Mouse (Mus musculus) CH12.LX (cell line): Measurements from ENCODE around the gene Arhgef7. TPM values are rescaled to one million over a fixed set of nuclear protein-coding genes. Genes with fewer than 3 reads are reported as not detected.

Experiments used
- DNase-seq: peaks from one replicate; pipeline ENCODE4 v3.0.0-alpha.2; 2013; ENCODE audit errors: extremely low read depth
- H3K27ac ChIP-seq: 2 replicates; pipeline ENCODE4 v1.5.1; 2012; ENCODE audit warnings: low read depth, mild to moderate bottlenecking, control low read depth, moderate library complexity; ENCODE audit not compliant: insufficient read depth
- H3K27me3 ChIP-seq: replicated peaks from 2 replicates; pipeline ENCODE3; 2012; ENCODE audit warnings: inconsistent platforms
- H3K36me3 ChIP-seq, 2 experiments: replicated peaks in 1 of 2; 2 replicates each; pipeline versions ENCODE3 to v1.6.1; 2012; ENCODE audit warnings: inconsistent platforms in 1 of 2, low read length in 1 of 2, mild to moderate bottlenecking in 1 of 2, mixed read lengths in 1 of 2, moderate library complexity in 1 of 2; ENCODE audit not compliant: control insufficient read depth in 1 of 2, insufficient read depth in 1 of 2
- H3K4me1 ChIP-seq, 2 experiments: 2 replicates each; pipeline ENCODE4 v1.6.1; 2012; ENCODE audit warnings: inconsistent platforms in 1 of 2, moderate library complexity in 1 of 2; ENCODE audit not compliant: insufficient read depth in 2 of 2, control insufficient read depth in 1 of 2
- H3K4me2 ChIP-seq: 2 replicates; pipeline ENCODE4 v1.6.1; 2012; ENCODE audit warnings: low read depth, mild to moderate bottlenecking, control low read depth; ENCODE audit not compliant: poor library complexity, insufficient read depth, severe bottlenecking
- H3K4me3 ChIP-seq, 3 experiments: fragments of 150-350 bp in 1 of 3; sonication (generic) in 1 of 3; replicated peaks in 1 of 3; 2 replicates each; pipeline versions ENCODE3 to v1.5.1; 2011 to 2012; ENCODE audit warnings: low read depth in 2 of 3, low read length in 2 of 3, mild to moderate bottlenecking in 2 of 3, moderate library complexity in 2 of 3, control low read depth in 1 of 3, improper control_type of control experiment in 1 of 3, inconsistent platforms in 1 of 3, mixed read lengths in 1 of 3; ENCODE audit not compliant: poor library complexity in 1 of 3
- H3K79me2 ChIP-seq: replicated peaks from 2 replicates; pipeline ENCODE4 v1.6.1; 2012; ENCODE audit warnings: mild to moderate bottlenecking, moderate library complexity; ENCODE audit not compliant: control insufficient read depth, poor library complexity, insufficient read depth, severe bottlenecking; ENCODE audit errors: extremely low read depth
- H3K9ac ChIP-seq: 2 replicates; pipeline ENCODE4 v1.6.1; 2012; ENCODE audit warnings: low read depth, mild to moderate bottlenecking, control low read depth, moderate library complexity; ENCODE audit not compliant: insufficient read depth
- H3K9me3 ChIP-seq: replicated peaks from 2 replicates; pipeline ENCODE3; 2012; ENCODE audit warnings: low read length, inconsistent platforms, mixed read lengths
- BHLHE40 ChIP-seq: IDR thresholded peaks from 2 replicates; pipeline ENCODE4 v1.6.1; 2011; ENCODE audit warnings: mild to moderate bottlenecking, low read depth, low read length, improper control_type of control experiment
- CHD2 ChIP-seq: IDR thresholded peaks from 2 replicates; pipeline ENCODE4 v1.6.1; 2011; ENCODE audit warnings: low read length, improper control_type of control experiment
- ELF1 ChIP-seq: IDR thresholded peaks from 2 replicates; pipeline ENCODE4 v1.6.1; 2014; ENCODE audit warnings: low read depth, mild to moderate bottlenecking, inconsistent platforms, low read length, improper control_type of control experiment
- JUND ChIP-seq: conservative IDR thresholded peaks from 2 replicates; pipeline ENCODE4 v1.6.1; 2011; ENCODE audit warnings: low read depth, low read length, improper control_type of control experiment
- MAX ChIP-seq: IDR thresholded peaks from 2 replicates; pipeline ENCODE4 v1.6.1; 2011; ENCODE audit warnings: low read length, improper control_type of control experiment
- MAZ ChIP-seq: IDR thresholded peaks from 2 replicates; pipeline ENCODE4 v1.6.1; 2012; ENCODE audit warnings: low read depth, mild to moderate bottlenecking, inconsistent platforms, low read length, improper control_type of control experiment, moderate library complexity
- NELFE ChIP-seq: IDR thresholded peaks from 2 replicates; pipeline ENCODE4 v1.6.1; 2011; ENCODE audit warnings: low read depth, low read length, improper control_type of control experiment
- NRF1 ChIP-seq: IDR thresholded peaks from 2 replicates; pipeline ENCODE4 v1.6.1; 2014; ENCODE audit warnings: low read depth, mild to moderate bottlenecking, inconsistent platforms, low read length, improper control_type of control experiment, moderate library complexity
- POLR2A ChIP-seq: IDR thresholded peaks from 2 replicates; pipeline ENCODE4 v1.6.1; 2011; ENCODE audit warnings: low read depth, mild to moderate bottlenecking, improper control_type of control experiment, low read length
- RCOR1 ChIP-seq: conservative IDR thresholded peaks from 2 replicates; pipeline ENCODE4 v1.6.1; 2012; ENCODE audit warnings: low read depth, mild to moderate bottlenecking, inconsistent platforms, low read length, improper control_type of control experiment
- TBP ChIP-seq: conservative IDR thresholded peaks from 2 replicates; pipeline ENCODE4 v1.6.1; 2011; ENCODE audit warnings: low read depth, low read length, improper control_type of control experiment
- USF1 ChIP-seq: IDR thresholded peaks from 2 replicates; pipeline ENCODE4 v1.6.1; 2014; ENCODE audit warnings: low read depth, mild to moderate bottlenecking, inconsistent platforms, low read length, improper control_type of control experiment
- USF2 ChIP-seq: conservative IDR thresholded peaks from 2 replicates; pipeline ENCODE4 v1.6.1; 2011; ENCODE audit warnings: low read depth, low read length, improper control_type of control experiment
- ZC3H11A ChIP-seq: IDR thresholded peaks from 2 replicates; pipeline ENCODE4 v1.6.1; 2012; ENCODE audit warnings: low read depth, mild to moderate bottlenecking, inconsistent platforms, low read length, improper control_type of control experiment
- ZKSCAN1 ChIP-seq: IDR thresholded peaks from 2 replicates; pipeline ENCODE4 v1.6.1; 2012; ENCODE audit warnings: low read depth, inconsistent platforms, low read length, improper control_type of control experiment, borderline replicate concordance
- dilution Hi-C: fragments of 300-500 bp; cut with MboI; formaldehyde crosslinking; loops from 2 replicates; pipeline ENCODE4 v1.14.3; 2020; ENCODE audit warnings: low sequenced_read_pairs; ENCODE audit not compliant: extremely low pct_unique_long_range_greater_than_20kb, extremely low pct_ligation_motif_present
- in situ Hi-C: fragments of 300-500 bp; cut with MboI; formaldehyde crosslinking; loops from 3 replicates; pipeline ENCODE4 v1.14.3; 2019; ENCODE audit warnings: low sequenced_read_pairs, low pct_ligation_motif_present, low pct_unique_long_range_greater_than_20kb, mixed read lengths
- polyA plus RNA-seq: library from polyadenylated mRNA; unstranded; fragments of >175 nt; gene quantifications from 2 replicates; pipeline ENCODE4 v1.2.1, GENCODE M21; 2012; ENCODE audit warnings: low read depth; ENCODE audit not compliant: insufficient read length
- total RNA-seq, 2 experiments: library from RNA; depleted of rRNA; stranded (reverse); fragments of 300-350 nt in 1 of 2; fragments of >200 nt in 1 of 2; gene quantifications; 2 replicates each; pipeline ENCODE4 v1.2.3; 2012 to 2014

Arhgef7 gene
- total and polyA plus RNA-seq, 3 experiments, result 8.5 to 28.7 (median 17.0) TPM

DNA sequence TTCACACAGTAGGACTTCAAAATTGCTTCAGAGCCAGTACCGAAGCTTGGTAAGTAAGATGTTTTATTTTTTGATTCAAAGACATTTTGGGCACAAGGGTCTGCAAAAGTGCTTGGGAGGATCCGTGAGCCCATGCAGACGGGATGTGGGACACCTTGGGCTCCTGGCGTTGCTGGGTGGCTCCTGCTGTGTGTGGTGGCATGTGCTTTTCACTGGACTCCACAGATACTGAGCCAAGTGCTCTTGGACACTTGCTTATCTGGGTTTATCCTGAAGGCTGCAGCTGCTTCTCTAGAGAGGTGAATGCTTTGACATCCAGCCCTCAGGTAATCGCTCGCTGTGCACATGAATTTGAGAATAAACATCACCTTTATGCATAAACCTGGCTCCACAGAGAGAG, 55.1 kb downstream of the Arhgef7 start:
- Histone ChIP-seq H3K4me2 (no peak overlapping the region), H3K36me3 (peaks cover 41 to 86% of the 10 kb centered on the region in 2 experiments), H3K4me1 (peaks cover 2 to 7% of the 10 kb centered on the region in 2 experiments; a peak in 1 of 4 replicates), H3K9me3 (no peaks in the 10 kb centered on the region), H3K27ac (no peak overlapping the region), H3K9ac (no peak overlapping the region), H3K4me3 (no peak overlapping the region), H3K79me2 (no peaks in the 10 kb centered on the region; the same call in 1 of the 2 replicates), H3K27me3 (no peaks in the 10 kb centered on the region)
- in situ Hi-C loops (no loop called here), dilution Hi-C loops (no loop called here)
- DNase-seq, result no peak
- no peak for TF ChIP-seq MAX
- no peak for TF ChIP-seq CHD2
- no peak for TF ChIP-seq RCOR1
- TF ChIP-seq USF2, result no peak
- no peak for TF ChIP-seq JUND

- no peak for DNase-seq
- no peak overlapping the region for H3K27ac ChIP-seq
- H3K79me2 ChIP-seq, result no peaks in the 10 kb centered on the region; the same call in 1 of the 2 replicates
- H3K9me3 ChIP-seq, result no peaks in the 10 kb centered on the region
- H3K4me2 ChIP-seq, result no peak overlapping the region
- no peak for TF ChIP-seq ELF1
- TF ChIP-seq NELFE, result no peak
- dilution Hi-C loops, result no loop called here
- H3K4me3 ChIP-seq, result no peak overlapping the region
- peaks cover 41 to 78% of the 10 kb centered on the region in 2 experiments for H3K36me3 ChIP-seq
- peaks cover 2 to 12% of the 10 kb centered on the region in 2 experiments; a peak in 1 of 4 replicates for H3K4me1 ChIP-seq
- H3K9ac ChIP-seq, result no peak overlapping the region
- in situ Hi-C loops, result no loop called here
- H3K27me3 ChIP-seq, result no peaks in the 10 kb centered on the region
These were observed 56.5 kb downstream of the Arhgef7 start for GRCm38 (mm10) chr8:11783861-11784594.

DNA sequence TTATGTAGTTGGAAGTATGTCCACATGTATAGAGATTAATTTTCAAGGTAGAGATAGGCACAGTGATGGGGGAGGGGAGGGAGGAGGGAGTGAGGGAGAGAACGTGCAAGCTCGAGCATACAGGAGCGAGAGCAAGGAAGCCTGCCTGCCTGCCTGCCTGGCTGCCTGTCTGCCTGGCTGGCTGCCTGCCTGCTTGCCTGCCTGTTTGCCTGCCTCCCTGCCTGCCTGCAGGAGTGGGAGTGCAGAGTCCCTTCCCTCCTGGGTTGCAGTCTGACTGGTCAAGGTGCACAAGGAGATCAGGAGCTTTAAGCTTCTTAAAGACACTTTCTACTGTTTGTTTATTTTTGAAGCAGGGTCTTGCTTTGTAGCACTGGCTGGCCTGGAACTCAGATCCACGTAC, 57.6 kb downstream of the Arhgef7 start:
- Histone ChIP-seq H3K4me3 (no peak overlapping the region), H3K4me1 (peaks cover 2 to 12% of the 10 kb centered on the region in 2 experiments; a peak in 1 of 4 replicates), H3K79me2 (no peaks in the 10 kb centered on the region), H3K36me3 (peaks cover 41 to 84% of the 10 kb centered on the region in 2 experiments), H3K27me3 (no peaks in the 10 kb centered on the region), H3K9me3 (no peaks in the 10 kb centered on the region), H3K27ac (no peak overlapping the region), H3K4me2 (no peak overlapping the region), H3K9ac (no peak overlapping the region)
- in situ Hi-C loops (no loop called here), dilution Hi-C loops (no loop called here)
- no peak for DNase-seq
- no peak for TF ChIP-seq ZKSCAN1
- TF ChIP-seq NRF1, result no peak
- TF ChIP-seq TBP, result no peak
- no peak for TF ChIP-seq ELF1
- no peak for TF ChIP-seq ZC3H11A
- TF ChIP-seq BHLHE40, result no peak
- no peak for TF ChIP-seq USF1
- TF ChIP-seq POLR2A, result no peak
- no peak for TF ChIP-seq MAZ
